In the genomic region with DNA sequence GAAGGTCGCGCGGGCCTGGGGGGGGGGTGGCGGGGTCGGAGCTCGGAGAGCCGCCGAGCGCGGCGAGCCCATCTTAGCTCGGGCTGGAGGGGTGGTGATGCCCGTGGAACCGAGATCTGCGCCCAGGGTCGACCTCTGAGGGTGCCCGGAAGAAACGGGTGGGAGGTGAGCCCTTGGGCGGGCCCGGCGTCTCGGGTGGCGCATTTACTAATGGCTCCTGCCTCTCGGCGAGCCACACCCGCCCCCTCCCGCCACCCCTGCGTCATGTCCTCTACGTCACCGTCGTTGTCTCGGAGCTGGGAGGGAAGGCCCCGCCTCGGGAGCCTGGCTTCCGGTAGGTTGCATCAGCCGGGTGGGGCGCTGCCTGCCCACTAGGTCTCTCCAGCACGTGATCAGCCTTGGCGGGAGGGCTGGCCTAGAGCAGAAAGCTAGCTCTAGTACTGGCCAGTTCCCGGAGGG, we compare ENCODE assay signal across 8 mouse cellular contexts. TPM values are rescaled to one million over a fixed set of nuclear protein-coding genes. Genes with fewer than 3 reads are reported as not detected.
DNase-seq lines count a peak whose midpoint lies in the region; ATAC-seq and TF ChIP-seq lines count a peak whose summit lies in the region.

No protein-coding gene starts in this region.

- TF ChIP-seq CTCF in E14TG2a.4 (conservative IDR thresholded peaks at IDR 0.05; ENCODE audit: low read length): no peak
- peak; percentile 44 for TF ChIP-seq CTCF in liver, postnatal 0 days (IDR thresholded peaks at IDR 0.05; ENCODE audit: low read depth)

- H3K27me3 ChIP-seq in E14TG2a.4 (ENCODE audit: insufficient read depth, low read length): no peaks in the 10 kb centered on the region
- no peaks in the 10 kb centered on the region for H3K27me3 ChIP-seq in forebrain, embryonic 12.5 days
- H3K27me3 ChIP-seq in liver, postnatal 0 days (ENCODE audit: insufficient read depth, low read length): no peaks in the 10 kb centered on the region
- no peaks in the 10 kb centered on the region for H3K27me3 ChIP-seq in neural tube, embryonic 14.5 days (ENCODE audit: control insufficient read depth, insufficient read depth, low read length)

- DNase-seq in c-Kit-positive CD71-positive TER-119-positive erythroid progenitor cells, embryonic 14.5 days (ENCODE audit: low spot score): peak; percentile 97
- peak; percentile 96 to 97 for DNase-seq in heart, postnatal 10 days
- DNase-seq in large intestine, adult 2 months (ENCODE audit: low read depth, low spot score): peak; percentile 95
- peak; percentile 99 for DNase-seq in liver, postnatal 0 days
- peak; percentile 96 for DNase-seq in testis, postnatal 10 days (ENCODE audit: low spot score)

- peak overlapping the region; percentile 97 for H3K9ac ChIP-seq in forebrain, embryonic 12.5 days
- H3K9ac ChIP-seq in liver, postnatal 0 days (replicated peaks): peak overlapping the region; percentile 98
- peak overlapping the region; percentile 95 for H3K9ac ChIP-seq in neural tube, embryonic 14.5 days (replicated peaks; ENCODE audit: low read depth, low read length)

- H3K9me3 ChIP-seq in E14TG2a.4 (ENCODE audit: low read length): no peaks in the 10 kb centered on the region
- H3K9me3 ChIP-seq in forebrain, embryonic 12.5 days: no peaks in the 10 kb centered on the region
- H3K9me3 ChIP-seq in liver, postnatal 0 days (ENCODE audit: low read length): no peaks in the 10 kb centered on the region
- no peaks in the 10 kb centered on the region for H3K9me3 ChIP-seq in neural tube, embryonic 14.5 days (ENCODE audit: control insufficient read depth, low read length)

- under 1% methylated on average over 40 of the region's 40 CpGs for WGBS in forebrain, embryonic 12.5 days
- WGBS in large intestine, adult 2 months: under 1% methylated on average over 40 of the region's 40 CpGs
- WGBS in liver, postnatal 0 days (ENCODE audit: insufficient replicate concordance): 1% methylated on average over 28 of the region's 40 CpGs
- under 1% methylated on average over 33 of the region's 40 CpGs for WGBS in neural tube, embryonic 14.5 days

- peak overlapping the region; percentile 98 for H3K27ac ChIP-seq in forebrain, embryonic 12.5 days
- H3K27ac ChIP-seq in liver, postnatal 0 days (ENCODE audit: low read depth): peak overlapping the region; percentile 100
- H3K27ac ChIP-seq in neural tube, embryonic 14.5 days (ENCODE audit: low read depth, low read length): peak overlapping the region; percentile 98

- H3K4me3 ChIP-seq in E14TG2a.4 (replicated peaks; ENCODE audit: low read length): peak overlapping the region; percentile 89
- peak overlapping the region; percentile 84 for H3K4me3 ChIP-seq in forebrain, embryonic 12.5 days (replicated peaks)
- H3K4me3 ChIP-seq in liver, postnatal 0 days (ENCODE audit: low read depth, low read length): peak overlapping the region; percentile 90
- peak overlapping the region; percentile 64 for H3K4me3 ChIP-seq in neural tube, embryonic 14.5 days (ENCODE audit: low read depth, low read length)

- peak; percentile 83 for TF ChIP-seq EP300 in liver, postnatal 0 days (IDR thresholded peaks at IDR 0.05; ENCODE audit: low read depth)

- H3K4me1 ChIP-seq in E14TG2a.4 (replicated peaks; ENCODE audit: low read depth, low read length): peaks cover 51% of the 10 kb centered on the region
- H3K4me1 ChIP-seq in forebrain, embryonic 12.5 days: peaks cover 11% of the 10 kb centered on the region
- H3K4me1 ChIP-seq in liver, postnatal 0 days (ENCODE audit: insufficient read depth): peaks cover 26% of the 10 kb centered on the region
- peaks cover 4% of the 10 kb centered on the region; the same call in 1 of the 2 replicates for H3K4me1 ChIP-seq in neural tube, embryonic 14.5 days (ENCODE audit: control insufficient read depth, insufficient read depth, low read length)

- H3K36me3 ChIP-seq in E14TG2a.4 (ENCODE audit: insufficient read depth, low read length): peaks cover 27% of the 10 kb centered on the region
- H3K36me3 ChIP-seq in forebrain, embryonic 12.5 days (replicated peaks): peaks cover 20% of the 10 kb centered on the region
- peaks cover 18% of the 10 kb centered on the region for H3K36me3 ChIP-seq in liver, postnatal 0 days (replicated peaks; ENCODE audit: insufficient read depth, low read length)
- H3K36me3 ChIP-seq in neural tube, embryonic 14.5 days (ENCODE audit: control insufficient read depth, insufficient read depth, low read length): peaks cover 16% of the 10 kb centered on the region

- ATAC-seq in forebrain, embryonic 12.5 days (ENCODE audit: low FRiP score): peak; percentile 85
- peak; percentile 79 for ATAC-seq in liver, postnatal 0 days
- peak; percentile 85 for ATAC-seq in neural tube, embryonic 14.5 days (ENCODE audit: low read depth)

- intact Hi-C loops in heart, postnatal 10 days (cut with DNase I): no loop called here

- H3K4me2 ChIP-seq in forebrain, embryonic 12.5 days: peak overlapping the region; percentile 80
- peak overlapping the region; percentile 85 for H3K4me2 ChIP-seq in liver, postnatal 0 days (ENCODE audit: low read depth, low read length)
- H3K4me2 ChIP-seq in neural tube, embryonic 14.5 days (ENCODE audit: low read depth, low read length): peak overlapping the region; percentile 84

RNA-seq across cellular contexts. Expression of gene Eif1, which starts 0.5 kb away (rescaled TPM):
- 1,544 and 1,585 TPM in 2 replicates for polyA plus RNA-seq in forebrain, embryonic 12.5 days (2016; fragmentation: Nextera tagmentation; extraction: Ambion mirVana)
- total RNA-seq in heart, postnatal 10 days (2021): 1,000 to 10,000 TPM; 1,270 to 1,308 TPM
- 146 and 159 TPM in 2 replicates for polyA plus RNA-seq in large intestine, adult 2 months (2012; rRNA removed)
- polyA plus RNA-seq in liver, postnatal 0 days (2015; fragmentation: Nextera tagmentation; extraction: Ambion mirVana): 1,752 and 1,956 TPM in 2 replicates
- polyA plus RNA-seq in neural tube, embryonic 14.5 days (2014; fragmentation: Nextera tagmentation; extraction: Ambion mirVana): 1,262 and 1,333 TPM in 2 replicates

RNA-seq across cellular contexts. Expression of gene Gast, which starts 14.0 kb away (rescaled TPM):
- polyA plus RNA-seq in forebrain, embryonic 12.5 days (2016; fragmentation: Nextera tagmentation; extraction: Ambion mirVana): 1.1 TPM in 1 of 2 replicates, not detected in the other
- not detected for total RNA-seq in heart, postnatal 10 days (2021)
- not detected in 2 replicates for polyA plus RNA-seq in large intestine, adult 2 months (2012; rRNA removed)
- not detected in 2 replicates for polyA plus RNA-seq in liver, postnatal 0 days (2015; fragmentation: Nextera tagmentation; extraction: Ambion mirVana)
- polyA plus RNA-seq in neural tube, embryonic 14.5 days (2014; fragmentation: Nextera tagmentation; extraction: Ambion mirVana): not detected in 2 replicates

RNA-seq across cellular contexts. Expression of gene Hap1, which starts 35.7 kb away (rescaled TPM):
- 96.3 and 116 TPM in 2 replicates for polyA plus RNA-seq in forebrain, embryonic 12.5 days (2016; fragmentation: Nextera tagmentation; extraction: Ambion mirVana)
- total RNA-seq in heart, postnatal 10 days (2021): 1 to 10 TPM; 1.4 TPM
- polyA plus RNA-seq in large intestine, adult 2 months (2012; rRNA removed): 5.2 and 5.4 TPM in 2 replicates
- polyA plus RNA-seq in liver, postnatal 0 days (2015; fragmentation: Nextera tagmentation; extraction: Ambion mirVana): 0.78 and 0.81 TPM in 2 replicates
- 71.6 and 93.7 TPM in 2 replicates for polyA plus RNA-seq in neural tube, embryonic 14.5 days (2014; fragmentation: Nextera tagmentation; extraction: Ambion mirVana)

RNA-seq across cellular contexts. Expression of gene Krt42, which starts 50.5 kb away (rescaled TPM):
- not detected in 2 replicates for polyA plus RNA-seq in forebrain, embryonic 12.5 days (2016; fragmentation: Nextera tagmentation; extraction: Ambion mirVana)
- total RNA-seq in heart, postnatal 10 days (2021): not detected
- polyA plus RNA-seq in large intestine, adult 2 months (2012; rRNA removed): not detected in 2 replicates
- polyA plus RNA-seq in liver, postnatal 0 days (2015; fragmentation: Nextera tagmentation; extraction: Ambion mirVana): not detected in 2 replicates
- polyA plus RNA-seq in neural tube, embryonic 14.5 days (2014; fragmentation: Nextera tagmentation; extraction: Ambion mirVana): not detected in 2 replicates

RNA-seq across cellular contexts. Expression of gene Krt17, which starts 59.4 kb away (rescaled TPM):
- polyA plus RNA-seq in forebrain, embryonic 12.5 days (2016; fragmentation: Nextera tagmentation; extraction: Ambion mirVana): 0.51 and 0.91 TPM in 2 replicates
- total RNA-seq in heart, postnatal 10 days (2021): not detected
- polyA plus RNA-seq in large intestine, adult 2 months (2012; rRNA removed): 1.9 and 2.2 TPM in 2 replicates
- 0.08 and 0.09 TPM in 2 replicates for polyA plus RNA-seq in liver, postnatal 0 days (2015; fragmentation: Nextera tagmentation; extraction: Ambion mirVana)
- 0.22 TPM in 1 of 2 replicates, not detected in the other for polyA plus RNA-seq in neural tube, embryonic 14.5 days (2014; fragmentation: Nextera tagmentation; extraction: Ambion mirVana)

Comparison
In these comparisons a context has a peak if more than half of its experiments do, and no peak if none do; other contexts are left out.
1. Peak in every context shown above with its lines: DNase-seq, ATAC-seq, H3K4me3 ChIP-seq and H3K27ac ChIP-seq.
2. RNA of gene Hap1, which starts 35.7 kb away (polyA plus RNA-seq): 96.3 to 116 TPM in forebrain, embryonic 12.5 days and 71.6 to 93.7 TPM in neural tube, embryonic 14.5 days; 5.2 to 5.4 TPM in large intestine, adult 2 months and 0.78 to 0.81 TPM in liver, postnatal 0 days; every median in the first group is over 10 times any median in the second.